Mouse (Mus musculus) liver, adult 2 months (tissue): ENCODE measurements around the gene Wap. TPM values are rescaled to one million over a fixed set of nuclear protein-coding genes. Genes with fewer than 3 reads are reported as not detected.

ENCODE experiments used
- DNase-seq: peaks from one replicate; pipeline ENCODE4 v3.0.0-alpha.2; 2011; ENCODE audit warnings: low read depth, low spot score; ENCODE audit errors: extremely low read depth
- H3K27ac ChIP-seq: fragments of 200-500 bp; replicated peaks from 2 replicates; pipeline ENCODE4 v1.5.1; 2012; ENCODE audit warnings: low read depth, mild to moderate bottlenecking, control low read depth, inconsistent platforms, low read length; ENCODE audit not compliant: insufficient read depth
- H3K27me3 ChIP-seq: fragments of 200-500 bp; 2 replicates; pipeline ENCODE4 v1.6.1; 2012; ENCODE audit warnings: mild to moderate bottlenecking, moderate library complexity, low read length, inconsistent platforms; ENCODE audit not compliant: control insufficient read depth, insufficient read depth
- H3K36me3 ChIP-seq: fragments of 200-500 bp; 2 replicates; pipeline ENCODE4 v1.6.1; 2012; ENCODE audit warnings: low read length, inconsistent platforms; ENCODE audit not compliant: control insufficient read depth, insufficient read depth
- H3K4me1 ChIP-seq: fragments of 200-500 bp; 2 replicates; pipeline ENCODE4 v1.6.1; 2011; ENCODE audit warnings: low read length; ENCODE audit not compliant: control insufficient read depth, insufficient read depth
- H3K4me3 ChIP-seq: fragments of 200-500 bp; 2 replicates; pipeline ENCODE4 v1.5.1; 2011; ENCODE audit warnings: low read depth, mild to moderate bottlenecking, control low read depth, low read length, moderate library complexity; ENCODE audit not compliant: insufficient read depth
- H3K79me2 ChIP-seq: fragments of 200-500 bp; 2 replicates; pipeline ENCODE4 v1.6.1; 2012; ENCODE audit warnings: inconsistent platforms, mild to moderate bottlenecking, low read length, moderate library complexity; ENCODE audit not compliant: control insufficient read depth, insufficient read depth
- H3K9ac ChIP-seq: fragments of 200-500 bp; 2 replicates; pipeline ENCODE4 v1.6.1; 2012; ENCODE audit warnings: low read depth, mild to moderate bottlenecking, control low read depth, inconsistent platforms, low read length
- CTCF ChIP-seq: fragments of 200-500 bp; IDR thresholded peaks from 2 replicates; pipeline ENCODE4 v1.5.1; 2011; ENCODE audit warnings: low read depth, low read length, control low read depth
- POLR2A ChIP-seq: fragments of 200-500 bp; IDR thresholded peaks from 2 replicates; pipeline ENCODE4 v1.6.1; 2011; ENCODE audit warnings: low read length, control low read depth; ENCODE audit not compliant: insufficient read depth; ENCODE audit errors: extremely low read depth
- WGBS: fragments of 180-500 bp; shearing (Covaris S2); methylation state at CpG from one replicate; pipeline ENCODE4 v1.1.7; 2018; 5-methylcytosine and 5-hydroxymethylcytosine counted together
- polyA plus RNA-seq: library from polyadenylated mRNA; depleted of rRNA; stranded (reverse); fragments of >200 nt; gene quantifications from 2 replicates; pipeline ENCODE4 v1.2.3, GENCODE M21; 2012
- total RNA-seq: library from RNA; depleted of rRNA; stranded (reverse); fragments of >200 nt; gene quantifications from 2 replicates; pipeline ENCODE4 v1.2.3, GENCODE M21; 2014

Wap gene
- total and polyA plus RNA-seq, 2 experiments = not detected

- TF ChIP-seq POLR2A = no peak
- no peak for TF ChIP-seq CTCF
- Histone ChIP-seq H3K4me3 (peak within 1 kb of the TSS; percentile 28; the same call in 1 of the 2 replicates), H3K27me3 (peaks cover 7% of the 10 kb centered on the region), H3K27ac (no peak within 1 kb of the TSS), H3K4me1 (no peaks in the 10 kb centered on the region; the same call in 1 of the 2 replicates), H3K36me3 (0 out of 2 replicates have a peak, but pooled peaks cover under 1% of the 10 kb centered on the region), H3K9ac (no peak within 1 kb of the TSS), H3K79me2 (no peaks in the 10 kb centered on the region)
- no peak for DNase-seq
- WGBS = 10% methylated on average over 40 of the region's 41 CpGs
Measured at GRCm38 (mm10) chr11:6605491-6606399, 32.7 kb downstream of the Wap start, which contains the start of gene Nacad. Nacad (minus strand) TSS chr11:6606053.

DNA sequence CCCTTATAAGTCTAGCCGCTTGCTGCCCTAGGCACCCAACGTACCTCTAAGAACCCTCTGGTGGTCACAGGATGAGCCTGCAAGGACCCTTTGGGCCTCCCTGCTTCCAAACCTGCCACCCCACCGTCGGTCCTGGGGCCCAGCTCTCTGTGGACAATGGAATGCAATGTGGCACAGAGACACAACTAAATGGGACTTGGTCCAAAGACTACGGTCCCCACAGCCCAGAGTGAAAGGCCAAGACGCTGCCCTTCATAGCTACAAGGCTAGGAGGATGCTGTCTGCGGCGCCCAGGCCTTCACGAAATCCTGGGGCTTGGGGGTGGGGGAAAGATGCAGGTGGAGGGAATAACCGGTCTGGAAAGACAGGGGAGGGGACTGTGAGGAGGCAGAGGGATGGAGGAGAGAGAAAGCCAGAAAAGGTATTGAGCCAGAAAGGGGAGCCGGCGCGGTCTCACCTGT is 33.4 kb downstream of the Wap start:
- Histone ChIP-seq H3K36me3 (no peaks in the 10 kb centered on the region), H3K9ac (no peak overlapping the region), H3K27me3 (peaks cover 7% of the 10 kb centered on the region), H3K79me2 (no peaks in the 10 kb centered on the region), H3K4me1 (no peaks in the 10 kb centered on the region; the same call in 1 of the 2 replicates), H3K4me3 (peak overlapping the region; percentile 28; the same call in 1 of the 2 replicates), H3K27ac (no peak overlapping the region)
- 24% methylated on average over 13 of the region's 13 CpGs for WGBS
- no peak for DNase-seq
- TF ChIP-seq POLR2A (no peak), CTCF (no peak)

DNA sequence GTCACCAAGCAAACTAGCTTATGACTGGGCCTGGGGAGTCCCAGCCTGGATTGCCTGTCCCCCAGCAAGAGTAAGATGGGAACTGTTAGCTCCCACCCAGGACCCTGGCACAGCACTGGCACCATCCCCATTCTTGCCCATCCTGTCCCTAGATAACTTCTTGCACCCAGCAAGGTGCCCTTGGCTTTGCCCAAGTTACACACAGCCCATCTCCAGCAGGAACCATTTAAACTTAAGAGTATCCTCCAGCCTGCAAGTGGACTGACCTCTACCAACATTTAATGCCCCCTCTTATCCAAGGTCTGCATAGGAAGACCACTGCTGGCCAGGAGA is 33.9 kb downstream of the Wap start:
- Histone ChIP-seq H3K36me3 (no peaks in the 10 kb centered on the region), H3K27ac (no peak overlapping the region), H3K9ac (no peak overlapping the region), H3K79me2 (no peaks in the 10 kb centered on the region), H3K4me3 (no peak overlapping the region), H3K27me3 (peaks cover 7% of the 10 kb centered on the region), H3K4me1 (no peaks in the 10 kb centered on the region; the same call in 1 of the 2 replicates)
- no peak for DNase-seq
- no peak for TF ChIP-seq POLR2A

GRCm38 (mm10) chr11:6603887-6604603 is 34.4 kb downstream of the Wap start:
- no peaks in the 10 kb centered on the region; the same call in 1 of the 2 replicates for H3K4me1 ChIP-seq
- TF ChIP-seq POLR2A = no peak

DNA sequence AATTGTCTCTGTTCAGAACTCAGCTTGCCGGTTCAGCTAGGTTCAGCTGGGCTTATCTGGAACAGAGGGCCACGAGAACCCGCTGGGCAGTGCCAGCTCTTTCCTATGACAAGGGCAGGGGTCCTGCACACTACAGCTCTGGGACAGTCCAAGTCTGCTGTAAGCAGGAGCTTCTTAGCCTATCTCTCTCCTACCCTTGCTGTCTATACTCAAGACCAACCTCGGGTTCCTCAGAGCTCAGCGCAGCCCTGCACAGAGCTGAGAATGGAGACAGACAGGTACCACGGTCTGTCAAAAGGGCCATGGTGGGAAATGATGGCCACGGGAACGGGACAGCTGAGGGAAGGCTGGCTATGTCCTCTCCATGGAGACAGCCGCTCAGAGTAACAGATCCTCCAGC is 35.2 kb downstream of the Wap start:
- no peak for DNase-seq
- no peak overlapping the region for H3K27ac ChIP-seq
- peaks cover 7% of the 10 kb centered on the region for H3K27me3 ChIP-seq
- H3K4me3 ChIP-seq = no peak overlapping the region
- no peaks in the 10 kb centered on the region; the same call in 1 of the 2 replicates for H3K4me1 ChIP-seq
- no peaks in the 10 kb centered on the region for H3K79me2 ChIP-seq
- 75% methylated on average over 9 of the region's 9 CpGs for WGBS
- no peak overlapping the region for H3K9ac ChIP-seq
- no peaks in the 10 kb centered on the region for H3K36me3 ChIP-seq
- TF ChIP-seq POLR2A (no peak), CTCF (no peak)

More at GRCm38 (mm10) chr11:6603887-6604603, 34.4 kb downstream of the Wap start:
- Histone ChIP-seq H3K4me3 (no peak overlapping the region), H3K27me3 (peaks cover 7% of the 10 kb centered on the region), H3K27ac (no peak overlapping the region), H3K9ac (no peak overlapping the region), H3K36me3 (no peaks in the 10 kb centered on the region), H3K79me2 (no peaks in the 10 kb centered on the region)
- 30% methylated on average over 12 of the region's 12 CpGs for WGBS
- no peak for DNase-seq

DNA sequence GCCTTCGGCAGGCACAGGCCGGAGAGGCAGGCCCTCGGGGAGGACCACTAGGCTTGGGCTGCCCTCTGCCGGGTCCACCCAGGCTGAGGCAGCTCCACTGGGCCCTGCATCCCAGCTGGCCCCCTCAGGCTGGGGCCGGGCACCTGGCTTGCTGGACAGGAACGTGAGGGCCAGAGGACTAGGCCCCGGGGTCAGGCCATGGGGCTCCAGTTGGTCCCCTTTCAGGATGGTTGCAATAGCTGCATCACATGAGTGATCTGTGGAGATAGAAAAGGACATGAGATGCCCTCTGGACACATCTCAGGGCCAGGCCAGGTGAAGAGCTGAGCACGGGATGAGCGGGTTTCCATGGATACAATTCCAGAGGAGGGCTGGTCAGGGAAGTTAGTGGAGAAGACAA is 35.8 kb downstream of the Wap start:
- TF ChIP-seq CTCF = no peak
- TF ChIP-seq POLR2A = no peak
- peaks cover 7% of the 10 kb centered on the region for H3K27me3 ChIP-seq
- no peak for DNase-seq
- H3K4me1 ChIP-seq = no peaks in the 10 kb centered on the region; the same call in 1 of the 2 replicates
- no peaks in the 10 kb centered on the region for H3K36me3 ChIP-seq
- no peak overlapping the region for H3K27ac ChIP-seq
- 78% methylated on average over 9 of the region's 9 CpGs for WGBS
- no peak overlapping the region for H3K4me3 ChIP-seq
- no peak overlapping the region for H3K9ac ChIP-seq
- H3K79me2 ChIP-seq = no peaks in the 10 kb centered on the region
